Mouse (Mus musculus): ENCODE data around the gene Ppp4r3a. TPM values are rescaled to one million over a fixed set of nuclear protein-coding genes. Genes with fewer than 3 reads are reported as not detected.
A peak's percentile ranks its signal among the peaks of the same experiment; 100 is the strongest.

Ppp4r3a gene
- polyA plus RNA-seq, 1 experiment = 8.8 TPM

DNA sequence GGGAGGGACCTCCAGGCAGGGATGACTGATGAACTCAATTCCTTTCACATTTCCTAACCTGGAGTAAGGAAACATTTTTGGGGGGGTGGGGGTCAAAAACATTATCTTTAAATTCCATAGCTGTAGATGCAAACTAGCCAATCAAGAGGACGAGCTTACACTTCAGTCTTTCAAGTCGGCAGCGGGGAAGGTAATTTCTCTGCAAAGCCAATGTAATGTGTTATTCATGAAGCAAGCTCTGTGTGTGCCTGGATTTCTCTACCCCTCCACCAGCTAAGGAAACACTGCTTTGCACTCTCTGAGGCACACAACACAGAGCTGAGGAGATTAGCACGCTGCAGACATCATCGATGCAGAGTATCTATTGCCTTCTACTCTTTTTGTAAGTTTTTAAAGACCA lies 64.5 kb downstream of the Ppp4r3a start:
- Histone ChIP-seq H3ac (ENCODE audit: control insufficient read depth, insufficient read length) (no peak overlapping the region), H3K4me3 (no peak overlapping the region), H3K79me2 (ENCODE audit: control insufficient read depth, insufficient read depth) (peaks cover 43% of the 10 kb centered on the region), H3K4me2 (ENCODE audit: low read depth) (peak overlapping the region; percentile 56), H3K27me3 (ENCODE audit: control insufficient read depth, insufficient read depth, insufficient read length) (no peaks in the 10 kb centered on the region), H3K36me3 (ENCODE audit: control insufficient read depth, insufficient read depth) (no peaks in the 10 kb centered on the region)
- TF ChIP-seq POLR2AphosphoS2 (IDR thresholded peaks at IDR 0.05; ENCODE audit: insufficient read length, low read depth) = no peak
- no peak for TF ChIP-seq USF1 (IDR thresholded peaks at IDR 0.05; ENCODE audit: low read depth)
- TF ChIP-seq TCF3 (IDR thresholded peaks at IDR 0.05; ENCODE audit: insufficient read length, low read depth) = no peak
- no peak for TF ChIP-seq E2F4 (IDR thresholded peaks at IDR 0.05; ENCODE audit: insufficient read depth)
- TF ChIP-seq REST (IDR thresholded peaks at IDR 0.05; ENCODE audit: insufficient read depth, insufficient read length) = no peak
- no peak for TF ChIP-seq MAX (IDR thresholded peaks at IDR 0.05; ENCODE audit: low read depth)
- no peak for TF ChIP-seq SRF (IDR thresholded peaks at IDR 0.05; ENCODE audit: control insufficient read depth, insufficient read length, low read depth)
- no peak for TF ChIP-seq CEBPB (IDR thresholded peaks at IDR 0.05; ENCODE audit: insufficient read depth, poor library complexity, severe bottlenecking)
- no peak for TF ChIP-seq MYOD1 (IDR thresholded peaks at IDR 0.05; ENCODE audit: control insufficient read depth in 1 of 3, insufficient read length in 2 of 3, low read depth in 2 of 3)
- TF ChIP-seq POLR2A (IDR thresholded peaks at IDR 0.05; ENCODE audit: insufficient read length, low read depth) = no peak
- no peak for TF ChIP-seq TCF12 (IDR thresholded peaks at IDR 0.05; ENCODE audit: insufficient read depth, poor library complexity, severe bottlenecking)
- TF ChIP-seq MYOG (IDR thresholded peaks at IDR 0.05; ENCODE audit: control insufficient read depth in 1 of 3, insufficient read depth in 1 of 3, insufficient read length in 2 of 3, low read depth in 2 of 3) = no peak

DNA sequence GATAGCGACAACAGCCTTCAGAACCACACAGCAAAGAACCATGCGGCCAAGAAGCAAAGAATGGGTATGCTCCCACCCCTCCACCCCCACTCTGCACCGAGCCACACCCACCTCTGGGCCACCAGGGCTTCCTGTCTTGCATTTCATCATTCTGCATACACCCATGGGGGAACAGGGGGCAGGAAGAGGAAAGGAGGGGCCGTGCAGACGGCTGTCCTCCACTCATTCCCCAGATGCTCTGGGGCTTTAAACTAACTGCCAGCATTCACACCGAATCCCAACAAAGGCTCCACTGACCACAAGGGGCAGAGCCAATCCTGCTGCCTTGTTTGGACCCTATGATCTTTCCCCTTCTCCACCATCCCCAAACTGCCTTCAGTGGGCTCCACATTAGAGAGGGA lies 65.5 kb downstream of the Ppp4r3a start:
- H3K36me3 ChIP-seq (ENCODE audit: control insufficient read depth, insufficient read depth) = no peaks in the 10 kb centered on the region
- H3K4me2 ChIP-seq (ENCODE audit: low read depth) = peak overlapping the region; percentile 56
- H3K27me3 ChIP-seq (ENCODE audit: control insufficient read depth, insufficient read depth, insufficient read length) = no peaks in the 10 kb centered on the region
- peaks cover 46% of the 10 kb centered on the region for H3K79me2 ChIP-seq (ENCODE audit: control insufficient read depth, insufficient read depth)
- no peak overlapping the region for H3ac ChIP-seq (ENCODE audit: control insufficient read depth, insufficient read length)
- TF ChIP-seq MAX (IDR thresholded peaks at IDR 0.05; ENCODE audit: low read depth) (no peak), POLR2AphosphoS2 (IDR thresholded peaks at IDR 0.05; ENCODE audit: insufficient read length, low read depth) (no peak), CEBPB (IDR thresholded peaks at IDR 0.05; ENCODE audit: insufficient read depth, poor library complexity, severe bottlenecking) (no peak), REST (IDR thresholded peaks at IDR 0.05; ENCODE audit: insufficient read depth, insufficient read length) (no peak), MYOD1 (IDR thresholded peaks at IDR 0.05; ENCODE audit: control insufficient read depth in 1 of 3, insufficient read length in 2 of 3, low read depth in 2 of 3) (peak in 1 of 3 experiments; percentile 55), SRF (IDR thresholded peaks at IDR 0.05; ENCODE audit: control insufficient read depth, insufficient read length, low read depth) (no peak), POLR2A (IDR thresholded peaks at IDR 0.05; ENCODE audit: insufficient read length, low read depth) (no peak), TCF12 (IDR thresholded peaks at IDR 0.05; ENCODE audit: insufficient read depth, poor library complexity, severe bottlenecking) (no peak), MYOG (IDR thresholded peaks at IDR 0.05; ENCODE audit: control insufficient read depth in 1 of 3, insufficient read depth in 1 of 3, insufficient read length in 2 of 3, low read depth in 2 of 3) (peak in 1 of 3 experiments; percentile 65), E2F4 (IDR thresholded peaks at IDR 0.05; ENCODE audit: insufficient read depth) (no peak), USF1 (IDR thresholded peaks at IDR 0.05; ENCODE audit: low read depth) (no peak), TCF3 (IDR thresholded peaks at IDR 0.05; ENCODE audit: insufficient read length, low read depth) (no peak)
- no peak overlapping the region for H3K4me3 ChIP-seq

- Histone ChIP-seq H3K27me3 (ENCODE audit: control insufficient read depth, insufficient read depth, insufficient read length) (no peaks in the 10 kb centered on the region), H3K4me2 (ENCODE audit: low read depth) (peak overlapping the region; percentile 4), H3ac (ENCODE audit: control insufficient read depth, insufficient read length) (no peak overlapping the region), H3K36me3 (ENCODE audit: control insufficient read depth, insufficient read depth) (no peaks in the 10 kb centered on the region), H3K4me3 (no peak overlapping the region), H3K79me2 (ENCODE audit: control insufficient read depth, insufficient read depth) (peaks cover 54% of the 10 kb centered on the region)
- TF ChIP-seq SRF (IDR thresholded peaks at IDR 0.05; ENCODE audit: control insufficient read depth, insufficient read length, low read depth) = no peak
- no peak for TF ChIP-seq MAX (IDR thresholded peaks at IDR 0.05; ENCODE audit: low read depth)
- no peak for TF ChIP-seq MYOG (IDR thresholded peaks at IDR 0.05; ENCODE audit: control insufficient read depth in 1 of 3, insufficient read depth in 1 of 3, insufficient read length in 2 of 3, low read depth in 2 of 3)
- TF ChIP-seq TCF3 (IDR thresholded peaks at IDR 0.05; ENCODE audit: insufficient read length, low read depth) = no peak
- no peak for TF ChIP-seq REST (IDR thresholded peaks at IDR 0.05; ENCODE audit: insufficient read depth, insufficient read length)
- no peak for TF ChIP-seq USF1 (IDR thresholded peaks at IDR 0.05; ENCODE audit: low read depth)
- no peak for TF ChIP-seq MYOD1 (IDR thresholded peaks at IDR 0.05; ENCODE audit: control insufficient read depth in 1 of 3, insufficient read length in 2 of 3, low read depth in 2 of 3)
- TF ChIP-seq POLR2A (IDR thresholded peaks at IDR 0.05; ENCODE audit: insufficient read length, low read depth) = no peak
- no peak for TF ChIP-seq TCF12 (IDR thresholded peaks at IDR 0.05; ENCODE audit: insufficient read depth, poor library complexity, severe bottlenecking)
- no peak for TF ChIP-seq POLR2AphosphoS2 (IDR thresholded peaks at IDR 0.05; ENCODE audit: insufficient read length, low read depth)
- no peak for TF ChIP-seq E2F4 (IDR thresholded peaks at IDR 0.05; ENCODE audit: insufficient read depth)
- no peak for TF ChIP-seq CEBPB (IDR thresholded peaks at IDR 0.05; ENCODE audit: insufficient read depth, poor library complexity, severe bottlenecking)
Measured at GRCm38 (mm10) chr12:101016412-101016928, 67.0 kb downstream of the Ppp4r3a start.

DNA sequence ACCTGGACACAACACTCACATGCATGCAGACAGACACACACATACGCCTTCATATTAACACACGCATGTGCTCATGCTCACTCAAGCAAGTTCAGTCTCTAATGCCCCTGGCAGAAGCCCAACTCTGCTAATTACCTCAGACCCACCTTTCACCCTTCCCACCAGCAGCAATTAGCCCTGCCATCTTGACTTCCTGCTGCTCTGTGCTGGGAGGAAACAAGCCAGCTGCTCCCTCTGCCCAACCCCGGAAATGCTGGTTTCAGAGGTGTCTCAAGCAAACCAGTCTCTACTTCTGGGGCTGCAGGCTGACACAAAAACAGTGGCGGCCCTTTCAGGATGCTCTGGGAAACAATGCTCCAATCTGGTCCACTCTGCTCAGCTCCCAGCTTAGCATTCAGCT lies 67.6 kb downstream of the Ppp4r3a start:
- H3K36me3 ChIP-seq (ENCODE audit: control insufficient read depth, insufficient read depth) = no peaks in the 10 kb centered on the region
- peaks cover 59% of the 10 kb centered on the region for H3K79me2 ChIP-seq (ENCODE audit: control insufficient read depth, insufficient read depth)
- no peak overlapping the region for H3ac ChIP-seq (ENCODE audit: control insufficient read depth, insufficient read length)
- TF ChIP-seq USF1 (IDR thresholded peaks at IDR 0.05; ENCODE audit: low read depth) (no peak), CEBPB (IDR thresholded peaks at IDR 0.05; ENCODE audit: insufficient read depth, poor library complexity, severe bottlenecking) (no peak), TCF12 (IDR thresholded peaks at IDR 0.05; ENCODE audit: insufficient read depth, poor library complexity, severe bottlenecking) (no peak), MYOG (IDR thresholded peaks at IDR 0.05; ENCODE audit: control insufficient read depth in 1 of 3, insufficient read depth in 1 of 3, insufficient read length in 2 of 3, low read depth in 2 of 3) (no peak), MAX (IDR thresholded peaks at IDR 0.05; ENCODE audit: low read depth) (no peak), POLR2AphosphoS2 (IDR thresholded peaks at IDR 0.05; ENCODE audit: insufficient read length, low read depth) (no peak), SRF (IDR thresholded peaks at IDR 0.05; ENCODE audit: control insufficient read depth, insufficient read length, low read depth) (no peak), E2F4 (IDR thresholded peaks at IDR 0.05; ENCODE audit: insufficient read depth) (no peak), MYOD1 (IDR thresholded peaks at IDR 0.05; ENCODE audit: control insufficient read depth in 1 of 3, insufficient read length in 2 of 3, low read depth in 2 of 3) (no peak), TCF3 (IDR thresholded peaks at IDR 0.05; ENCODE audit: insufficient read length, low read depth) (no peak), REST (IDR thresholded peaks at IDR 0.05; ENCODE audit: insufficient read depth, insufficient read length) (no peak), POLR2A (IDR thresholded peaks at IDR 0.05; ENCODE audit: insufficient read length, low read depth) (no peak)
- H3K4me2 ChIP-seq (ENCODE audit: low read depth) = no peak overlapping the region
- no peak overlapping the region for H3K4me3 ChIP-seq
- H3K27me3 ChIP-seq (ENCODE audit: control insufficient read depth, insufficient read depth, insufficient read length) = no peaks in the 10 kb centered on the region

Data from myocyte (in vitro differentiated cells).